14 mouse cellular contexts compared by ENCODE assay signal in genomic region chr2:118484386-118484898, GRCm38 (mm10).
"Had no signal": no experiment of that assay in that cellular context is flagged by ENCODE, and none has a peak within 500 bp of the region (broad histone marks: within the 10 kb centered on the region; RNA-seq: fewer than 3 reads in every experiment).

No protein-coding gene starts in this region.

- H3K4me1 ChIP-seq: midbrain, embryonic 13.5 days; neural tube, embryonic 12.5 days had no signal

- H3K9me3 ChIP-seq: liver, embryonic 12.5 days; midbrain, embryonic 10.5 days; midbrain, embryonic 13.5 days; neural tube, embryonic 12.5 days had no signal

- H3K27me3 ChIP-seq: midbrain, embryonic 13.5 days; neural tube, embryonic 12.5 days had no signal

- H3K4me2 ChIP-seq: liver, embryonic 12.5 days; lung, embryonic 14.5 days; midbrain, embryonic 13.5 days; neural tube, embryonic 12.5 days had no signal

- H3K9ac ChIP-seq: liver, embryonic 12.5 days; liver, embryonic 14.5 days; lung, embryonic 14.5 days; midbrain, embryonic 13.5 days; neural tube, embryonic 12.5 days had no signal

- H3K4me3 ChIP-seq: liver, embryonic 12.5 days; midbrain, embryonic 10.5 days; midbrain, embryonic 13.5 days; neural tube, embryonic 12.5 days had no signal

- H3K27ac ChIP-seq: liver, embryonic 12.5 days; liver, embryonic 14.5 days; midbrain, embryonic 10.5 days; midbrain, embryonic 13.5 days; neural tube, embryonic 12.5 days had no signal

- DNase-seq: lung, adult 18-20 months; lung, embryonic 14.5 days; lung, postnatal 10 days; lung, postnatal 4 days; spleen, adult 18-20 months; thymus, adult 2 months; thymus, postnatal 25 days; thymus, postnatal 4 days had no signal

- ATAC-seq: liver, embryonic 12.5 days; midbrain, embryonic 13.5 days; midbrain, embryonic 16.5 days had no signal

- H3K36me3 ChIP-seq: liver, embryonic 12.5 days; midbrain, embryonic 10.5 days; midbrain, embryonic 13.5 days; neural tube, embryonic 12.5 days had no signal
